Mouse (Mus musculus) heart, postnatal 10 days (tissue): ENCODE measurements around the gene B3gnt9. TPM values are rescaled to one million over a fixed set of nuclear protein-coding genes. Genes with fewer than 3 reads are reported as not detected.
"Not testable (repeated sequence)": the region's sequence is repeated elsewhere in the genome, so short reads cannot be mapped to it uniquely, and the experiment has no call there.

Experiments used
- DNase-seq, 2 experiments: peaks; one replicate each; pipeline ENCODE4 v3.0.0; 2021
- intact Hi-C: fragments of 180-260 bp; cut with DNase I; formaldehyde crosslinking; loops from one replicate; pipeline ENCODE4 v1.15.1; 2025
- total RNA-seq, 2 experiments: library from RNA; stranded (reverse); gene quantifications; 2 replicates each; pipeline ENCODE4 v1.2.3; 2021

Gene B3gnt9
- 1 to 10 TPM; 8.9 to 9.5 TPM for total RNA-seq

- intact Hi-C loops, result loop anchor here (1.0 kb wide), 1 partner anchor 28 kb away; no protein-coding TSS in a partner anchor
- DNase-seq, result peak; percentile 84 to 85
These were observed at the start of gene B3gnt9 for GRCm38 (mm10) chr8:105254966-105255350. Gene B3gnt9, minus strand, starts transcription at chr8:105255153.

GRCm38 (mm10) chr8:105303874-105304273 lies 48.9 kb upstream of the B3gnt9 start:
- intact Hi-C loops, result no loop called here

DNA sequence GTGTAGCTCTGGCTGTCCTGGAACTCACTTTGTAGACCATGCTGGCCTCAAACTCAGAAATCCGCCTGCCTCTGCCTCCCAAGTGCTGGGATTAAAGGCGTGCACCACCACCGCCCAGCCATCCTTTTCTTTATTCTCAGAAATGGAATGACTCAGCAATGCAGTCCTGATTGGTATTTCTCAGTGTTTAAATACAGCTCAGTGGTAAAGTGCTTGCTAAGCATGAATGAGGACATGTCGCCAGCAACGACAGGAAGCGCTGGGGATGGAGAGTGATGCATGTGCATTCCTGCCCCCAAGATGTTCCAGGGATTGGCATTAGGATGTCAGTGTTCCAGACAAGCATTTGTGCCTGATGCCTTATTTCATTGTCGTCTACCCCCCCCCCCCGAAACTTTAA lies 48.4 kb upstream of the B3gnt9 start:
- intact Hi-C loops, result no loop called here
- DNase-seq, result no peak

More at GRCm38 (mm10) chr8:105303874-105304273, 48.9 kb upstream of the B3gnt9 start:
- no peak for DNase-seq

- intact Hi-C loops, result loop anchor here (2.0 kb wide), 1 partner anchor 25 kb away; no protein-coding TSS in a partner anchor
- DNase-seq, result no peak
These were observed 45.0 kb upstream of the B3gnt9 start for GRCm38 (mm10) chr8:105299962-105300361.

DNA sequence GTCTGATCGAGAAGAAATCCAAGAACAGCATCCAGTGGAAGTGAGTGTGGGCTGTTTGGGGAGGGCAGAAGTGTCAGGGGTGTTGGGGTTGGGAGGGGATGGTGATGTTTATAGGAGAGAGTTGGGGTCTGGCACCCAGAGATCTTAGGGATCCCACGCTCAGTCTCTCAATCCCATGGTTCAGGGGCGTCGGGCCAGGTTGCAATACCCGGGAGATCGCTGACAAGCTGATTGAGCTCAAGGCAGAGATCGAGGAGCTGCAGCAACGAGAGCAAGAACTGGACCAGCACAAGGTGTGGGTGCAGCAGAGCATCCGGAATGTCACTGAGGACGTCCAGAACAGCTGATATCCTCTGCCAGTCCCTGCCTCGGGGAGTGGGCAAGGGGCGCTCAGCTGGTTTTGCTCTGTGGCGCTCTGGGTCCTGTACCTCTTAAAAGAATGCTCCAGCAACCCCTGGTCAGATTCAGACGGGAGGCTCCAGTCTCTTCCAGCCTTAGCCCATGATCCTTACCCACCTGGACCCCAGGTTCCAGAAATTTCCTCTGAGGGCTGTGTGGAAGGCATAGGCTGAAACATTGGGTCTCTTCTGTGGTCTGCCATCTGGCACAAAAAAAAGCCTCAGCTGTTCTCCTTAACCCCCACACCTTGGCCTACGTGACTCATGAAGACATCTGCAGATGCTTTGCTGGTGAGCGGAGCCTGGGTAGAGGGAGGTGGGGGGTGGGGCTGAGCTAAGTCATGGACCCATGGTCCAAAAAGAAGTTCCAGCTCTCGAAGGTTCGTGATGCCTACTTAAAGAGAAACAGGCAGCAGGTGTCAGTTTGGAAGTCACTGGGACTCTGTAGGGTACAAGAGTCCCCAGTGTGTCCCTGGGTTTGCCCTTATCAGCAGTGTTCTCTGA lies 43.6 kb upstream of the B3gnt9 start:
- intact Hi-C loops, result loop anchor here (2.0 kb wide), 1 partner anchor 26 kb away; no protein-coding TSS in a partner anchor
- DNase-seq, result peak in 1 of 2 experiments; percentile 12

GRCm38 (mm10) chr8:105297511-105298192 lies 42.7 kb upstream of the B3gnt9 start, which contains the start of gene E2f4:
Gene E2f4, plus strand, starts transcription at chr8:105297663.
- intact Hi-C loops, result loop anchor here (2.0 kb wide), 1 partner anchor 27 kb away; no protein-coding TSS in a partner anchor
- DNase-seq, result peak; percentile 95 to 96

GRCm38 (mm10) chr8:105295895-105296573 lies 41.1 kb upstream of the B3gnt9 start, which contains the start of gene Exoc3l:
Gene Exoc3l, minus strand, starts transcription at chr8:105296101.
- intact Hi-C loops, result no loop called here
- DNase-seq, result peak in 1 of 2 experiments; percentile 43

GRCm38 (mm10) chr8:105295256-105295655 lies 40.3 kb upstream of the B3gnt9 start:
- peak in 1 of 2 experiments; percentile 10 for DNase-seq
- intact Hi-C loops, result no loop called here

- no peak for DNase-seq
- intact Hi-C loops, result no loop called here
These were observed 39.8 kb upstream of the B3gnt9 start for GRCm38 (mm10) chr8:105294776-105295175.

- DNase-seq, result no peak
- intact Hi-C loops, result no loop called here
These were observed 38.5 kb upstream of the B3gnt9 start for GRCm38 (mm10) chr8:105293405-105293804.

GRCm38 (mm10) chr8:105292471-105292870 lies 37.5 kb upstream of the B3gnt9 start:
- intact Hi-C loops, result no loop called here
- DNase-seq, result no peak

GRCm38 (mm10) chr8:105291802-105292201 lies 36.8 kb upstream of the B3gnt9 start:
- intact Hi-C loops, result loop anchor here (2.0 kb wide), 1 partner anchor 171 kb away; no protein-coding TSS in a partner anchor
- DNase-seq, result not testable (repeated sequence)

DNA sequence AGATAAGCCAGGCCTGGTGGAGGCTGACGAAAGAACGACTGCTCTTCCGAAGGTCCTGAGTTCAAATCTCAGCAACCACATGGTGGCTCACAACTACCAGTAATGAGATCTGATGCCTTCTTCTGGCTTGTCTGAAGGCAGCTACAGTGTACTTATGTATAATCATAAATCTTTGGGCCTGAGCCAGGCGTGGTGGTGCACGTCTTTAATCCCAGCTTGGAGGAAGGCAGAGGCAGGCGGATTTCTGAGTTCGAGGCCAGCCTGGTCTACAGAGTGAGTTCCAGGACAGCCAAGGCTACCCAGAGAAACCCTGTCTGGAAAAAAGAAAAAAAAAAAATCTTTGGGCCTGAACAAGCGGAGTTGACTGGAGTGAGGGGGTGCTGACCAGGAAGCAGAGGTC lies 36.4 kb upstream of the B3gnt9 start:
- intact Hi-C loops, result loop anchor here (2.0 kb wide), 1 partner anchor 171 kb away; no protein-coding TSS in a partner anchor
- DNase-seq, result not testable (repeated sequence)

DNA sequence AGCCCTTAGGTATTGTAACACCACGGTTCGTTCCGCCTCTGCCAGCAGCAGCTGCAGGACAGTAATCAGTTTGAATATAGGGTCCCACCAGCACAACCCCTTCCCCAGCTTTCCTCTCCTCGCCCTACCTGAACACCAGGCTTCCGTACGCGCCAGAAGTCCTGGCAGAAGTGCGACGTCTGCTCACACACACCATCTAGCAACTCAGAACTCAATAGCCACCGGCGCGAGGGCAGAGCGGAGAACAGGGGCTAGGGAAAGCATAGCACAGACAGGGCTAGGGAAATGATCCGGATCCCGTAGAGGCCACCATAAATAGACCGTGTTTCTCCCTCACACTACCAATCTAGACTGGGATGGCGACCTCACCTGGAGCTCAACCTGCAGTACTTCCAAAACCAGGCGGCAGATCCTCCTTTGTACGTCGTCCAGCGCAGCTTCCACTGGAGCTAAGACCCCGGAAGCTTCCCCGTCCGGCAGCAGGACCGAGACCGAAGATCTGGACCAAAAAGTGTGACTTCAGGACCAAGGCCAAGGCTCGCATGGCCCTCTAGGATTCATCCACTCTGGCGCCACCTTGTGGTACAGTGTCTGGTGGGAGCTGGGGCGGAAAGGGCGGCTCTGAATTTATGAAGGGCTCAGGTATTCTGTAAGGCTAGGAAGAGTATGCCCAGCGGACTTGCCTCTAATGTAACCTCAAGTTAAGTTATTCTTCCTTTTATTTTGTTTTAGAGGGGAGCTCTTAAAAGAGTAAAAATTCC lies 35.8 kb upstream of the B3gnt9 start:
- intact Hi-C loops, result loop anchor here (2.0 kb wide), 1 partner anchor 170 kb away; no protein-coding TSS in a partner anchor
- DNase-seq, result peak; percentile 92 to 98

DNA sequence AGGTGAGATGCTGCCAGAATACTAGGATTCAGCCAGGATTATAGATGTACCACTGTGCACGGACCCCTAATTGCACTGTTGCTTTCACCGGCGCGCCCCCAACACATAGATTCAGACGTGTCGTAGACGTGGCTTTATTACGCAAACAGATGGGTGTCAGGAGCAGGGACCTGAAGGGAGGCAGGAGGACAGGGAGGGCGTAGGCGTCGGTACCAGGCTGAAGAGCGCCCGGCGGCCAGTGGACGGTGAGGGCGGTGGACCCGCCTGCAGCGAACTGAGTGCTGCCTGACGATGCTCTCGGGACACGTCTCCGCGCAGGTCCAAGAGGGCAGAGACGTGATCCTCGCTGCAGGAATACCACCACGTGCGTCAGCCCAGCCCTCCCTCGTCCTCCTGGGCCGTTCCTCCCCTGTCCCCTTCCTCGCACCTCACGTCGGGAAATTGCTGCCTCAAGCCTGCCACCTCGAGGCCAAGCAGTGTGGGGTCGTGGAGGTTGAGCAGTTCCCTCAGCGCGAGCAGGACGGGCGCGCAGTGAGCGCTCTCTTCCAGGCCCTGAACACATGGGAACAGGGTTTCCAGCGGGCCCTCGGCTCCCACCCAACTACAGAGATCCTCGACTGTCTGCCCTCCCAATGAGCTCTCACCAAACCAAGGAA lies 35.0 kb upstream of the B3gnt9 start, which contains the start of gene 4931428F04Rik:
Gene 4931428F04Rik, minus strand, starts transcription at position 60 of the 656 bp plus-strand sequence.
- intact Hi-C loops, result loop anchor here (2.0 to 5.0 kb wide), 3 partner anchors 21 to 633 kb away; partner anchors contain the start of gene Hsf4
- peak in 1 of 2 experiments; percentile 62 for DNase-seq

DNA sequence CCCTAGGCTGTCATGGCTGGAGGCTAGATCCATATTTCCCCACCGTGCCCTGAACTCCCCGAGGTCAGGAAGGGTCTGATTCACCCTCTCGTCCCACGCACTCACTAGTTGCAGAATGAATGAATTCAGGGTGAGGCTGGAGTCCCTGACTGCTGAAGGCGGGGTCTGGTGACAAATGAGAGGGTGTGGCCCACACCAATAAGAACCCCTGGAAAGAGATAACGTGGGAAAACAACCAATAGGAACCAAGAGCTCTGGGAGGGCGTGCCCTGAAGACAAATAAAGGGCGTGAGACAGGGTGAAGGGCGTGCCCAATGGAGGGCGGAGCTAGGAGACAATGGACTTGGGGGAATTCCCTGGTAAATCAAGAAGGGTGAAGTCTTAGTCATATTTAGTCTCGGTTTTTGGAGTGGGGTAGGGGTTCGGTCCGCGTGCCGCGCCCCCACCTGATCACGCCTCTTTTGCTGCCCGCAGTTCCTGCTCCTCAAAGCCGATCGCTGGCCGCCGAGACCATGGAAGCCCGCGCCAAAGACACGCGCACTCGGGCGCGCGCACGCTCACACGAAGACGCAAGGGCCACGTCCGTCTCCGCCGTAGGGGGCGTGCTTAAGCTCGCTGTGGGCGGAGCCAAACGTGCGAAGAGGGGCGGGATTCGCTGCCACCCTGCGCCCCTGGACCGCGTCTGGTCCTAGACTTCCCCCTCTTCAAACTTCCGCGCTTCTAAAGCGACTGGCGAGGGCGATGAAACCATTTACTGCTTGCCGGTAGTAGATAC lies 34.2 kb upstream of the B3gnt9 start:
- intact Hi-C loops, result loop anchor here (2.0 to 5.0 kb wide), 2 partner anchors 20 to 632 kb away; partner anchors contain the start of gene Hsf4
- DNase-seq, result peak; percentile 93 to 96

DNA sequence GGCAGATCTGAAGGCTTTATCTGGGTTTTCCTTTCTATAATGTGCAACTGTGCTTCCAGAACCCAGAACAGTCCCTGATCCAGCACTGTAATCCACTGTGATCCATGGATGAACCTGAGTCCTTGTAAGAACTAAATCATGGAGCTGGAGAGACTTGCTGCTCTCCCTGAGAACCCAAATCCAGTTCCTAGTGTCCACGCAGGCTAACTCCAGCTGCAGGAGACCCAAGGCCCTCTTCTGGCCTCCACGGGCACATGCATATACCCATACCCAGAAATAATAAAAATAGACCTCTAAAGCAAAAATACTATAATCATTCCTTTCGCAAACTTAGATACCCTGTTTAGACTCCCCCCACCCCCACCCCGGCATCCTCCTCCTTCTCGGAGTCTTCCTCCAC lies 33.3 kb upstream of the B3gnt9 start:
- DNase-seq, result no peak
- intact Hi-C loops, result loop anchor here (2.0 to 5.0 kb wide), 2 partner anchors 19 to 631 kb away; partner anchors contain the start of gene Hsf4

DNA sequence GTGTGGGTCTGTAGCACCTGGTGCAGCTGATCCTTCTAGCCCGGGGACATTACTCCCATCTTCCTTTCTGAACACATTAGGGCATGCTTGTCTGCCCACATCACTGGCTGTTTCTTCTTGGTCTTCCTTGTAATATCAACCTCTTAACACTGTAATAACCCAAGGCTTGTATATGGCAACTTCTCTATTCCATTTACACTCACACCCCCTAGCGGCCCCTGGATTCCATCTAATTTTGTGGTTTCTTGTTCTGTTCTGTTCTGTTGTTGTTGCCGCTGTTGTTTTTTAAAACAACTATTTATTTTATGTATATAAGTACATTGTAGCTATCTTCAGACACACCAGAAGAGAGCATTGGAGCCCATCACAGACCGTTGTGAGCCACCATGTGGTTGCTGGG lies 32.0 kb upstream of the B3gnt9 start:
- intact Hi-C loops, result loop anchor here (5.0 kb wide), 1 partner anchor 630 kb away; no protein-coding TSS in a partner anchor
- no peak for DNase-seq
